Mouse (Mus musculus) liver, adult 2 months (tissue): Measurements from ENCODE around the gene Lgi1.

Experiments used
- CTCF ChIP-seq: fragments of 200-500 bp; IDR thresholded peaks from 2 replicates; pipeline ENCODE4 v1.5.1; 2011; ENCODE audit warnings: low read depth, low read length, control low read depth
- POLR2A ChIP-seq: fragments of 200-500 bp; IDR thresholded peaks from 2 replicates; pipeline ENCODE4 v1.6.1; 2011; ENCODE audit warnings: low read length, control low read depth; ENCODE audit not compliant: insufficient read depth; ENCODE audit errors: extremely low read depth

- no peak for TF ChIP-seq POLR2A
- no peak for TF ChIP-seq CTCF
Observed at GRCm38 (mm10) chr19:38288556-38288955, 24.2 kb downstream of the Lgi1 start.
